In genomic region chr11:32487501-32487900, GRCm38 (mm10) we compare ENCODE assay signal across 16 mouse cellular contexts. TPM values are rescaled to one million over a fixed set of nuclear protein-coding genes. Genes with fewer than 3 reads are reported as not detected.
DNase-seq lines count a peak whose midpoint lies in the region; ATAC-seq and TF ChIP-seq lines count a peak whose summit lies in the region.
"Had no signal": no experiment of that assay in that cellular context is flagged by ENCODE, and none has a peak within 500 bp of the region (broad histone marks: within the 10 kb centered on the region; RNA-seq: fewer than 3 reads in every experiment).

No protein-coding gene starts in this region.

- 0 out of 2 replicates have a peak, but pooled peaks cover 5% of the 10 kb centered on the region for H3K4me1 ChIP-seq in kidney, postnatal 0 days (replicated peaks; ENCODE audit: insufficient read depth, low read length)

- no peaks in the 10 kb centered on the region for H3K36me3 ChIP-seq in kidney, postnatal 0 days (ENCODE audit: insufficient read depth, low read length)

- no peaks in the 10 kb centered on the region for H3K27me3 ChIP-seq in kidney, postnatal 0 days (ENCODE audit: insufficient read depth, low read length)
- H3K27me3 ChIP-seq: limb, embryonic 12.5 days had no signal

- 91% methylated on average over 3 of the region's 3 CpGs for WGBS in kidney, postnatal 0 days

- peak; percentile 53 for TF ChIP-seq CTCF in kidney, postnatal 0 days (IDR thresholded peaks at IDR 0.05; ENCODE audit: low read depth)

- no peak overlapping the region for H3K4me3 ChIP-seq in kidney, postnatal 0 days (replicated peaks; ENCODE audit: low read depth, low read length)
- H3K4me3 ChIP-seq: limb, embryonic 12.5 days had no signal

- no peak for ATAC-seq in kidney, postnatal 0 days (replicated peaks; ENCODE audit: low FRiP score, low read depth)
- ATAC-seq: hindbrain, embryonic 16.5 days had no signal

- H3K9me3 ChIP-seq in kidney, postnatal 0 days (replicated peaks; ENCODE audit: low read length), result no peaks in the 10 kb centered on the region
- H3K9me3 ChIP-seq: limb, embryonic 12.5 days had no signal

- intact Hi-C loops in heart, postnatal 36 days (cut with DNase I), result no loop called here

- no peak overlapping the region for H3K4me2 ChIP-seq in kidney, postnatal 0 days (ENCODE audit: low read length)
- H3K4me2 ChIP-seq: limb, embryonic 12.5 days had no signal

- DNase-seq in kidney, postnatal 0 days (ENCODE audit: low spot score), result no peak
- no peak for DNase-seq in kidney, adult 18-20 months
- DNase-seq in 3134 (ENCODE audit: extremely low read depth, insufficient read length, low spot score), result peak; percentile 23
- peak; percentile 54 for DNase-seq in 416B (ENCODE audit: low read depth)
- peak; percentile 42 for DNase-seq in ZHBTc4 (ENCODE audit: low read depth, low spot score)
- no peak for DNase-seq in heart, postnatal 36 days
- DNase-seq in natural killer cell, adult 2 months (ENCODE audit: low spot score in 2 of 2), result no peak
- DNase-seq: adrenal gland, adult 8-10 months; cerebellum, adult 9-11 months; heart, postnatal 10 days; kidney, postnatal 10 days; right cerebral cortex, postnatal 25 days; thymus, adult 18-20 months had no signal

- no peak overlapping the region for H3K27ac ChIP-seq in kidney, postnatal 0 days
- H3K27ac ChIP-seq: limb, embryonic 12.5 days had no signal

- H3K9ac ChIP-seq in kidney, postnatal 0 days (ENCODE audit: low read depth, low read length), result no peak overlapping the region
- H3K9ac ChIP-seq: limb, embryonic 12.5 days had no signal

RNA-seq across cellular contexts. Expression of gene Ubtd2, which starts 32.3 kb away (rescaled TPM):
- polyA plus RNA-seq in kidney, postnatal 0 days (2015; fragmentation: Nextera tagmentation; extraction: Ambion mirVana), result 28.8 TPM in 2 replicates
- total RNA-seq in heart, postnatal 36 days (2021), result 1 to 10 TPM; 4.7 to 7.0 TPM

RNA-seq across cellular contexts. Expression of gene Efcab9, which starts 44.4 kb away (rescaled TPM):
- polyA plus RNA-seq in kidney, postnatal 0 days (2015; fragmentation: Nextera tagmentation; extraction: Ambion mirVana), result 0.49 TPM in 1 of 2 replicates, not detected in the other
- under 1 TPM in 1 of 2 experiments, not detected in 1; 0.41 TPM for total RNA-seq in heart, postnatal 36 days (2021)
- total RNA-seq: granulocyte monocyte progenitor cell, adult 5-6 weeks had no signal
- polyA plus RNA-seq: hindbrain, embryonic 16.5 days had no signal

RNA-seq across cellular contexts. Expression of gene Stk10, which starts 45.6 kb away (rescaled TPM):
- polyA plus RNA-seq in kidney, postnatal 0 days (2015; fragmentation: Nextera tagmentation; extraction: Ambion mirVana), result 2.3 and 2.4 TPM in 2 replicates
- total RNA-seq in heart, postnatal 36 days (2021), result 1 to 10 TPM; 8.9 to 9.7 TPM

Comparison
In these comparisons a context has a peak if more than half of its experiments do, and no peak if none do; other contexts are left out.
1. DNase-seq: peak in 3134 (single experiment), 416B (single experiment) and ZHBTc4 (single experiment); none in kidney, postnatal 0 days (single experiment), kidney, adult 18-20 months (single experiment), heart, postnatal 36 days (0 of 2) and natural killer cell, adult 2 months (0 of 2).